Mouse (Mus musculus): ENCODE data around the gene Pcsk6. TPM values are rescaled to one million over a fixed set of nuclear protein-coding genes. Genes with fewer than 3 reads are reported as not detected.

Pcsk6 gene
- total and polyA plus RNA-seq, 3 experiments = 0.01 TPM; not detected in 2

- TF ChIP-seq E2F4 (IDR thresholded peaks at IDR 0.05; ENCODE audit: borderline replicate concordance, low read depth, low read length) (no peak), NRF1 (IDR thresholded peaks at IDR 0.05; ENCODE audit: insufficient read depth, low read depth, low read length, poor library complexity, severe bottlenecking) (no peak), MYC (IDR thresholded peaks at IDR 0.05; ENCODE audit: low read depth, low read length) (no peak), RCOR1 (IDR thresholded peaks at IDR 0.05; ENCODE audit: low read depth, low read length) (no peak), ETS1 (IDR thresholded peaks at IDR 0.05; ENCODE audit: low read depth, low read length) (no peak), ZNF384 (IDR thresholded peaks at IDR 0.05; ENCODE audit: low read depth, low read length) (no peak), MAZ (IDR thresholded peaks at IDR 0.05; ENCODE audit: low read depth, low read length) (no peak), ZC3H11A (IDR thresholded peaks at IDR 0.05; ENCODE audit: low read depth, low read length) (no peak), MAX (IDR thresholded peaks at IDR 0.05; ENCODE audit: low read length) (no peak), NELFE (IDR thresholded peaks at IDR 0.05; ENCODE audit: low read depth, low read length) (no peak), HCFC1 (IDR thresholded peaks at IDR 0.05; ENCODE audit: low read depth, low read length) (no peak), SIN3A (IDR thresholded peaks at IDR 0.05; ENCODE audit: low read length) (no peak), POLR2A (IDR thresholded peaks at IDR 0.05; ENCODE audit: control insufficient read depth in 1 of 2, insufficient read depth in 1 of 2, low read depth in 1 of 2, low read length in 2 of 2, poor library complexity in 1 of 2) (no peak), CHD1 (IDR thresholded peaks at IDR 0.05; ENCODE audit: low read depth, low read length) (no peak), JUND (IDR thresholded peaks at IDR 0.05; ENCODE audit: low read depth, low read length) (no peak), POLR2AphosphoS5 (IDR thresholded peaks at IDR 0.05; ENCODE audit: borderline replicate concordance, low read depth, low read length) (no peak), USF2 (IDR thresholded peaks at IDR 0.05; ENCODE audit: borderline replicate concordance in 1 of 2, insufficient read depth in 1 of 2, low read depth in 1 of 2, low read length in 2 of 2) (no peak), TAL1 (IDR thresholded peaks at IDR 0.05; ENCODE audit: low read length) (no peak)
- no peak for DNase-seq (ENCODE audit: low read depth, low spot score)
- Histone ChIP-seq H3K27me3 (ENCODE audit: control insufficient read depth in 1 of 2, insufficient read depth in 2 of 2, low read length in 2 of 2) (no peaks in the 10 kb centered on the region; a peak in 1 of 4 replicates), H3K4me3 (ENCODE audit: control insufficient read depth in 1 of 2, insufficient read depth in 1 of 2, low read depth in 2 of 2, low read length in 2 of 2) (no peak overlapping the region), H3K79me2 (ENCODE audit: control insufficient read depth, insufficient read depth, low read length, poor library complexity) (no peaks in the 10 kb centered on the region), H3K9ac (ENCODE audit: control insufficient read depth, low read depth, low read length, poor library complexity, severe bottlenecking) (no peak overlapping the region), H3K36me3 (ENCODE audit: control insufficient read depth in 1 of 2, insufficient read depth in 2 of 2, low read length in 2 of 2) (no peaks in the 10 kb centered on the region), H3K4me1 (ENCODE audit: control insufficient read depth in 1 of 2, insufficient read depth in 2 of 2, low read length in 2 of 2) (no peaks in the 10 kb centered on the region), H3K9me3 (replicated peaks; ENCODE audit: insufficient read depth, low read length) (no peaks in the 10 kb centered on the region), H3K27ac (ENCODE audit: control insufficient read depth, low read depth, low read length) (no peak overlapping the region)
Measured at GRCm38 (mm10) chr7:65909343-65910127, 48.0 kb downstream of the Pcsk6 start.

DNA sequence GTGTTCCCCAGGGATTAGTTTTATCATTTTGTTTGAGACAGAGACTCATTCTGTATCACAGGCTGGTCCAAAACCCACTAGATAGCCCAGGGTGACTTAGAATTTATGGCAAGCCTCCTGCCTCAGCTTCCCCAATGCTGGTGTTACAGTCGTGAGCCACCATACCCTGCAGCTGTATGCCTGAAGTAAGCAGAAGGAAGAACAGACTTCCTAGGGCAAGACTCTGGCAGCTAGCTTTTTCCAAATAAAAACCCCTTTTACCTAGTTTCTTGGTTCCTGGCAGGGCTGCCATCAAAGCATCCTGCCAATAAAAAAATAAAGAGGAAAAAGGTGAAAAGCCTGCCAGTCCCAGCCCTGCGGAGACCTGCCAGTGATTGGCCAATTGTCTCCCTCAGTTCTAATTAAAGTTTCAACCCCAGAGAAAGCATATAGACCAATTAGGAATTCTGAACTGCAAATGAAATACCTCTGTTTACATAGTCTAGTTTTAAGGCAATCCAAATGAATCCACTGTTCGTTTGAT is 51.6 kb downstream of the Pcsk6 start:
- no peaks in the 10 kb centered on the region for H3K4me1 ChIP-seq (ENCODE audit: control insufficient read depth in 1 of 2, insufficient read depth in 2 of 2, low read length in 2 of 2)
- no peak overlapping the region for H3K27ac ChIP-seq (ENCODE audit: control insufficient read depth, low read depth, low read length)
- no peaks in the 10 kb centered on the region; a peak in 1 of 4 replicates for H3K27me3 ChIP-seq (ENCODE audit: control insufficient read depth in 1 of 2, insufficient read depth in 2 of 2, low read length in 2 of 2)
- H3K9ac ChIP-seq (ENCODE audit: control insufficient read depth, low read depth, low read length, poor library complexity, severe bottlenecking) = no peak overlapping the region
- TF ChIP-seq EP300 (IDR thresholded peaks at IDR 0.05; ENCODE audit: low read depth in 1 of 2, low read length in 2 of 2) (no peak), GABPA (IDR thresholded peaks at IDR 0.05; ENCODE audit: low read depth, low read length) (no peak), NELFE (IDR thresholded peaks at IDR 0.05; ENCODE audit: low read depth, low read length) (no peak), TBP (IDR thresholded peaks at IDR 0.05; ENCODE audit: low read depth, low read length) (no peak), GATA1 (IDR thresholded peaks at IDR 0.05; ENCODE audit: low read depth, low read length) (no peak), POLR2AphosphoS5 (IDR thresholded peaks at IDR 0.05; ENCODE audit: borderline replicate concordance, low read depth, low read length) (no peak), UBTF (IDR thresholded peaks at IDR 0.05; ENCODE audit: borderline replicate concordance, insufficient read depth, low read depth, low read length) (no peak), NRF1 (IDR thresholded peaks at IDR 0.05; ENCODE audit: insufficient read depth, low read depth, low read length, poor library complexity, severe bottlenecking) (no peak), ZMIZ1 (IDR thresholded peaks at IDR 0.05; ENCODE audit: low read depth, low read length) (no peak), POLR2AphosphoS2 (IDR thresholded peaks at IDR 0.05; ENCODE audit: low read length) (no peak), CHD1 (IDR thresholded peaks at IDR 0.05; ENCODE audit: low read depth, low read length) (no peak), USF2 (IDR thresholded peaks at IDR 0.05; ENCODE audit: borderline replicate concordance in 1 of 2, insufficient read depth in 1 of 2, low read depth in 1 of 2, low read length in 2 of 2) (no peak)
- no peaks in the 10 kb centered on the region for H3K9me3 ChIP-seq (replicated peaks; ENCODE audit: insufficient read depth, low read length)
- DNase-seq (ENCODE audit: low read depth, low spot score) = no peak
- H3K36me3 ChIP-seq (ENCODE audit: control insufficient read depth in 1 of 2, insufficient read depth in 2 of 2, low read length in 2 of 2) = no peaks in the 10 kb centered on the region
- no peaks in the 10 kb centered on the region for H3K79me2 ChIP-seq (ENCODE audit: control insufficient read depth, insufficient read depth, low read length, poor library complexity)
- no peak overlapping the region for H3K4me3 ChIP-seq (ENCODE audit: control insufficient read depth in 1 of 2, insufficient read depth in 1 of 2, low read depth in 2 of 2, low read length in 2 of 2)
